Mouse (Mus musculus) layer of hippocampus, postnatal 14 days (tissue): ENCODE measurements around the gene Cd99l2. TPM values are rescaled to one million over a fixed set of nuclear protein-coding genes. Genes with fewer than 3 reads are reported as not detected.

Experiments
- DNase-seq, 2 experiments: peaks; one replicate each; pipeline ENCODE4 v3.0.0; 2021 to 2022; ENCODE audit warnings: low spot score in 2 of 2, mixed read lengths in 1 of 2
- total RNA-seq, 2 experiments: library from RNA; stranded (reverse); gene quantifications; 2 replicates each; pipeline ENCODE4 v1.2.3; 2021

The Cd99l2 gene
- total RNA-seq, 2 experiments from 2014 or later: 55.2 to 56.2 TPM

DNA sequence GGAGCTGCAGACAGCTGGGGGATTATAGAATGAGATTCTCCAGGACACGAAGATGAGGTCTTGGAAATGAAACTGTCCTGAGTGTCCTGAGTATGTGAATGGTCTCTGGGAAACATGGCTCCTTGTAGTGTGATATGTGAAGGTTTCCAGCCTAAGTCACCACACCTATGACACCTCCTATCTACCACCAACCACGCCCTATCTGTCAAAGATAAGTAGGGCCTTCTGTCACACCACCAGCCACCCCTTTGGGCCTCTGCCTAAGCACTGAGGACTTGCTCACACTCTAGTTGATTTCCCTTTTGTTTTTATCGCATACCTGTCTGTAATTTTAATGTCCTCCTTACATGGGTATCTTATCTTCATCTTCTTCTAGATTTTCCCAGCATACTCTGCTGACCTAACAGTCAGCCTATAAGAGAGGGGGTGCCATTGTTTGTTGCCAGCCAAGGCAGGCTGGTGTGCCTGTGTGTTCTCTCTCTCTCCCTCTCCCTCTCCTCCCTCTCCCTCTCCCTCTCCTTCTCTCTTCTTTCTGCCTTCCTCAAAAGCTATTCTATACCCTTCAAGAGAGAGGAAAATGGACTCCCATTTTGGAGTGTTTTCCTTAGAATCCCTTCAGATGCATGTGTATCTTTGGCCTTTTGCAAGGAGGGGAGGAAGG lies 18.2 kb downstream of the Cd99l2 start:
- no peak for DNase-seq

GRCm38 (mm10) chrX:71468639-71469295 lies 23.9 kb downstream of the Cd99l2 start:
- no peak for DNase-seq

- DNase-seq: no peak
These were observed 25.2 kb downstream of the Cd99l2 start for GRCm38 (mm10) chrX:71467491-71467890.

GRCm38 (mm10) chrX:71465417-71465816 lies 27.2 kb downstream of the Cd99l2 start:
- DNase-seq: no peak

DNA sequence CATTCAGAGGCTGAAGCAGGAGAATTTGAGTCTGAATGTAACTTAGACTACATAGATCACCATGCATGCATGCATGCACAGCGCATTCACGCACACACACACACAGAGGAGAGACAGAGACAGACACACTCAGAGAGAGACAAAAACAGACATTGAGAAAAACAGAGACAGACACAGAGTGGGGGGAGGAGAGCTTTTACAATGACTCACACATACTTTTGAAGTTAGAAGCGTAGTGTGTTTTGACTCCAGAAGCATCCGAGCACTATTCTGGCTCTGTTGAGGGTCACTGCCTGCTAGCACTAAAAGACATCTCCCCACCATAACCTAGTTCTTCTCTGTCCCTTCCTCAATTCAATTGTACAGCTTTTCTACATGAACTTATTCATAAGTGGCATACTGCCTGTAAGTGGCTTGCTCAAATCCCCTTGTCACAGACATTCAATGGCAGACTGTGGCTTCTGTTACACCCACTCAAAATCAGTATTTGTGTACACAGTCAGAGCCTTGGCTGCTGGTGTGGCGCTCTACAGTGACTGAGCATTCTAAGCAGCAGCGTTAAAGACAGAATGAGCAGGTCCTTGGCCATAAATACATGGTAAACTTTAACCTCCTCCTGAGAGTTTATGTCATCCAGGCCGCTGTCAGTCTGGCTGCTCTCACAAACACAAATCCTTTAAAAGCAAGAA lies 28.4 kb downstream of the Cd99l2 start:
- DNase-seq: peak; percentile 3

DNA sequence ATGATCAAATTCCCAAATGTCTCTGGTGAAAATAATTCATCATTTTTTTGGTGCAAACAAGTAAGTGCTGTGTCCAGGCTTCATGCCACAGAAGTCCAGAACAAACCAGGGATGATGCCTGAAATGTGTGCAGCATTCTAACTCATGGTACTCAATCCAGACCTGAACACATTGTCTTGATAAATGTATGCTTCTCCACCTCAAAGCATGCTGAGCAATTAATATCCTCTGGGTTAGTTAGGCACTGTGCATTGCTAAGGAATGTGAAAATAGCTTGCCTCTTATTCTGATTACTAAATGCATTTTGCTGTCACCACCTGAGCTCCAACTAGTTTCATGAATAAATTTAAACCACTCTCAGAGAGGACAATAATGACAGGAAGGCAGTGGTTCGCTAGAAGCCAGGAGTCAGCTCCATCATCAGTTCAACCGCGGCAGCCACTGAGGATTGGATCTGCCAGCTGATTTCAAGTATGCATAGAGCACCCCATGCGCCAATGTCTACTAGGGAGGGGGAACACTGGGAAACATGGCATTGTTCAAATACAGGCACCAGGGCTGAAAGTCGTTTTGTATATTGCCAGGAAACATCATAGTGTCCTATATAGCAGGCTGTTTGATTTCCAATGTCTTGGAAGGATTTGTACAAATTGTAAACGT lies 36.4 kb downstream of the Cd99l2 start:
- no peak for DNase-seq

DNA sequence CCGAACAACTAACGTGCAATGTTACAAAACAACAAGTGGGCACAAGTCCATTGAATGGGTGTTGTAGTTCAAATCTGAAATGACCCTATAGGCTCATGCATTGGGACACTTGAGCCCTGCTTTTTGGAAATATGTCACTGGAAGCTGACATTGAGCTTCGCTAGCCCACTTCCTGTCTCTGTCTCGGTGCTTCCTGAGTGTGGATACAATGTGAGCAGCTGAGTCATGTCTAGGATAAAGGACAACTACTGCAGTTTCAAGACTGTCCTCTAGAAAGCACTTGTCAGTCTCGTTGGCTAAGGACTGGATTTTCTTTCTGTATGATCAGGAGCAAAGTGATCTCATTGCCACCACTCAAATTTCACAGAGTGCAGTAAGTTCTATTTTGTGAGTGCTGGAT lies 49.7 kb downstream of the Cd99l2 start:
- DNase-seq: no peak

DNA sequence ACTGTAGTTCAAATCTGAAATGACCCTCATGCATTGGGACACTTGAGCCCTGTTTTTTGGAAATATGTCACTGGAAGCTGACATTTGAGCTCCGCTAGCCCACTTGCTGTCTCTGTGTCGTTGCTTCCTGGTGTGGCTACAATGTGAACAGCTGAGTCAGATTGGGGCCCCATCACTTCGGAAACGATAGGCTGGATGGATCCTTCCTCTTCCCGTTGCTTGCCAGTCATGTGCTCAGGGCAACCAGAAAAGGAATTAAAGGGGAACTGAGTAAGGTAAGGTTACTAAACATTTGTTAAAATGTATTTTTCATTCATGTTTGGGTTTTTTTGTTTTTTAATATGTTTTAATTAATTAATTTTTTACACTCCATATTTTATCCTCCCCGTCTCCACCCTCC lies 53.2 kb downstream of the Cd99l2 start:
- no peak for DNase-seq

DNA sequence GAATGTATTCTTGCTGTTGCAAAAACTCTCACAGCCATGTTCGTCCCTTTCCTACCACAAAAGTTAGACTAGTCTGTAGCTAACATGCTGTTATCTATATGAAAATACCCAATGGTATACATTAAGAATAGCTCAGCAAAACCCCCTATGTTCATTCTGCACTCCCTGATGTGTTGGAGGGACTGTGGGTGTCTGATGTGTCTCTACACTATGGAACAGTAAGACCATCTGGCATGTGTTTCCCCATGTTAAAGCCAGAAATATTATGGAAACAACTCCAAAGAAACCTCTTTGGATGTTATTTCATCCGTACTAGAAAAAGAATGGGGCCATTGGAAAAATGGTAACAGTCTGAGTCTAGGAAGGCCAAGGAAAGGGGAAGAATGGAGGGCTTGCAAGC lies 57.1 kb downstream of the Cd99l2 start:
- no peak for DNase-seq

GRCm38 (mm10) chrX:71434860-71435259 lies 57.8 kb downstream of the Cd99l2 start:
- no peak for DNase-seq

DNA sequence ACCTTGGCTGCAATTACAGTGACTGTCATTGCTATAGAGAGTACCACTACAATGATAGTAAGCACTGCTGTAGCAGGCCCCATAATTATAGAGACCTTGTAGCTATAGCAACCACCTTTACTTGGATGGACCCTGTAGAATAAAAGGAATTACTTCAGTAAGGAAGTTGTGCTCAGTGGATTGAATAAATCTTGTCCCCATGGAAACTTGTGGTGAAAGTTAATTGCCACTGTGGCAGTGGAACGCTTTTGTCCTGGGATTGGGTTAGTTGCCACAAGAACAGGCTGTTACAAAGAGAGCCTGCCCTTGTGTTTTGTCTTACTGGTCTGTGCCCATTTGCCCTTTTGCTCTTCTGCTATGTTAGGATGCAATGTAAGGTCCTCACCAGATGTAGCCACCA lies 58.2 kb downstream of the Cd99l2 start:
- no peak for DNase-seq

DNA sequence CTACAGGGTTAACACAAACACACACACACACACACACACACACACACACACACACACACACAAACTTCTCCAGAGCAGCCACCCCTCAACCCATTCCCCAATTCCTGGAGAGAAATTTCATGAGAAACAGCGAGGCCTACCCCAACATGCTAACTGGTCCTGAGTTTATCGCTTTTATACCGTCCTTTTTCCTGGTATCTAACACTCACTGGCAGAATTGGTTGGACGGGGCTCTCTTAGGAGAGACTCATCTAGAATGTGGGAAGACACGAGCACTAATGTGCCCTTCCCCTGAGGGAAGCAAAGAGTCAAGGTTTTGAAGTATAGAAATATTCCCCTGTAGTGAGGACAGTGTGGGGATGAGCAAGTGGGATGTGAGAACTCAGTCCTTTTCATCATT lies 61.7 kb downstream of the Cd99l2 start:
- no peak for DNase-seq

GRCm38 (mm10) chrX:71427491-71427890 lies 65.2 kb downstream of the Cd99l2 start:
- DNase-seq: no peak

DNA sequence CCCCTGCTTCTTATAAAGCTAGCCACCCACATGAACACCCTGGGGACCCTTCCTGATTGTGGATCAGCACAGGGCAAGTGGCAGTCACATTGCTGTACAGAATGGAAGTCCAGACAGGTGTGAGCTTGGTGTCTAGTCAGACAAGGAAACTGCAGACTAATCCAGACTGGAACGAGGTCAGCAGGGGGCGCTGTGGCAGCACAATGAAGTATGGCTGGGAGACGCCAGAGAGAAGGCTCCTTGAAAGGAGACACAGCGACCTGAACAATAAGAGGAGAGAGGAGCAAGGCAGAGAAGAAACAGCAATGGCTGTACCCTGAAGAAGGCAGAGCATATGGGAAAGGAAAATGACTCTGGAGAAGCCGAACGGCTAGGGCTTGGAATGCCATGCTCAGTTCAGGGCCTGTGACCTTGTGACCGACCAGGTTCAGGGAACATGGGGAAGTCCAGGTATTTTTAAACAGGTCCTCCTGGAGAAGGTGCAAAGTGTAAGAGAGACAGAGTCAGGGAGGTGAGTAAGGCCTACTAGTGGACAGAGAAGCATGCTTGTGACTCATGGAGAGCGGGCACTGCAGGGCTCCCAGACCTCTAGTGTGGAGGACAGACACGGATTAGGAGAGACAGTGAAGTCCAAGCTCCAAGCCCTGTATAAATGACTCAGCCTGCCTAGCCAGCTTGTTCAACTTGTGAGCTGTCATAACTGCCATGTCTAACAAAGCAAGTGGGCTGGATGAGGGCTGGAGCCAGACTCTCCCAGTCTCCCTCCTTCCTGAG lies 66.7 kb downstream of the Cd99l2 start:
- peak; percentile 65 to 72 for DNase-seq

DNA sequence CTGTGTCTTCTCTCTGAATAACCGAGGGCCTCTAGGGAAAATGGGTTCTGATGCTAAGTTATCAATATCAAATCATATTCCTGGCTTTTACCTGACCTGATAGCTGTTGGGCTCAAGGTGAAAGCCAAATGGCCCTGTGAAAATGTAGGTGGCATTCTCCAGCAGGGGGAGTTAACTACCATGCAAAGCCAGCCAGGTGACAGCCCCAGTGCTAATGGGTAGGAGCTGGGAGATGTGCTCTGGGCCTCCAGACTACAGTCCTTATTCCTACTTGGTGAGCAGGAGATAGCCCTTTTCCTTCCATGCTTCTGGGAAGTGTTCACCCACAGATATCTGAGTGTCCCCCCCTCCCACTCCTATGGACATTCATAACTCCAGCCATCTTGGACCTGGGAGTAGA lies 67.8 kb downstream of the Cd99l2 start:
- no peak for DNase-seq

DNA sequence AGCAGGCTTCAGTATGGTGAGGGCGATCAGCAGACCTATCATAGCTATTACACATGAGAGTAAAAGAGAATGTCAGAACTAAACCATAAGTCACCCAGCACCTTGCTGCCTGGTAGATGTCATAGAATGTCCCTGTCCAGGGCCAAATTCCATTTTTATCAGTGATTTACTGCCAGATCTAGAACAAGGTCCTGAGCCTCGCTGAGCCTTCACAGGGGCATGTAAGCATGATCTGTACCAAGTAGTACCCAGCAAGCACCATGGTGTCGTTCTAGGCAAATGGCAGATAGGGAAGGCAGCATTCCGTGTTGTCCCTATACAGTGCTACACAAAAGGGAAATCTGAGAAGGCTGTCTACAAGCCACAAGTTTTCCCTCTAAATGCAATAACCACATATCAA lies 79.0 kb downstream of the Cd99l2 start:
- DNase-seq: no peak

- no peak for DNase-seq
These were observed 79.9 kb downstream of the Cd99l2 start for GRCm38 (mm10) chrX:71412776-71413175.

DNA sequence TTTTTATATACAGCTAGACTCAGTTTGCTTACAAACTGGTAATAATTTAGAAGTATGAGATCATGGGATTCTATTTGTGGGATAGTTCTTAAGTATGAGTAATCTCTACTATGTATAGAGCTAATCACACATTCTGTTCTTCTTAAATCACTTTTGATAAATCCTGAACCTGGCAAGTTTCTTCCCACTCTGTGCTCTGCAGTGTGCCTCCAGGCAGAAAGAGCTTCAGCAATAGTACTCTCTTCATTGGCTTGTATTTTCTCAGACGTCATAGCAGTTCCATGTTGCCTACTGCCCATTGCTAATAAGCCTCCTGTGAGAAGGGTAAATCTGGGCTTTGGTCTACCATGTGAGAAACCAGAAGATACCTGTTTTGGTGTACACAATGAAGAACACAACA lies 84.3 kb downstream of the Cd99l2 start:
- DNase-seq: no peak

DNA sequence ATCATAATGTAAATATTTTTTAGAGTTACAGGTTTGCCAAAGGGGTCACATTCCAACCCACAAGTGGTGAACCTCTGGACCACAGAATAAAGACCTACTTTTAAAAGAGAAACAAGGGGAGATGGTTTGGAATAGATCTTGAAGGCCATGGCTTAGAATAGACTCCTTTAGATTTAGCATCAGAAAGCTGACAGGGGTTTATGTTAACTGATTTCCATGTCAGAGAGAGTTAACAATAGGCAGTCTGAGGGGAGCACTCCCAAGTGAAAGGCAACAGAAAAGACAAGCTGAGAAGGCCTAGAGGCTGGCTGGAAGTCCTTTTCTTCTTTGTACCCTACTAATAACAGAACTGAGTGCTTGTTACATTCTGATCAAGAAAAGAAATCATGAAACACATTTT lies 86.4 kb downstream of the Cd99l2 start:
- DNase-seq: no peak

- DNase-seq: no peak
These were observed 96.3 kb downstream of the Cd99l2 start for GRCm38 (mm10) chrX:71396326-71396725.

DNA sequence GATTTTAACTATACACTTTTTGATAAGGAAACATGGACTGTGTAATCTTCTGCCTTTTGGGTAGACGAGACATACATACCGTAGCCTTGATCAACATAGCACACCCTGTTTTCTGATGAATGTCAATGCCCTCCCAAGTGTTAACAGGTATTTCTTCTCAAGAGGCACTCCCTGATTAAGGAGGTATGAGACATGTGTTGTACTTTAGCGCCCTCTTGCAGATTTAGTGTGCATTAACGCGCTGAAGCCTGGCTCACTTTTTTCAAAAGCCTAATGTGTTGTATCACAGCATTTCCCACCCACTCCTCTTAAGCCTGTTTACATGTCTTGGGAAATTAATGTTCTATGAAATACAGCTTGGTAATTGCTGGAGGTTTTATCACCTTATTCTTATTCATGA lies 111.1 kb downstream of the Cd99l2 start:
- peak; percentile 12 to 33 for DNase-seq
